Mouse (Mus musculus) CH12.LX (cell line): Measurements from ENCODE around the gene Slc44a4.

Experiments
- CTCF ChIP-seq, 2 experiments: IDR thresholded peaks in 1 of 2; conservative IDR thresholded peaks in 1 of 2; 2 replicates each; pipeline ENCODE4 v1.5.1; 2011 to 2012; ENCODE audit warnings: low read depth in 2 of 2, low read length in 2 of 2, improper control_type of control experiment in 1 of 2, inconsistent platforms in 1 of 2, mild to moderate bottlenecking in 1 of 2, moderate library complexity in 1 of 2
- MAX ChIP-seq: IDR thresholded peaks from 2 replicates; pipeline ENCODE4 v1.6.1; 2011; ENCODE audit warnings: low read length, improper control_type of control experiment
- MXI1 ChIP-seq: IDR thresholded peaks from 2 replicates; pipeline ENCODE4 v1.6.1; 2011; ENCODE audit warnings: mild to moderate bottlenecking, low read depth, low read length, improper control_type of control experiment
- POLR2A ChIP-seq: IDR thresholded peaks from 2 replicates; pipeline ENCODE4 v1.6.1; 2011; ENCODE audit warnings: low read depth, mild to moderate bottlenecking, improper control_type of control experiment, low read length
- SMC3 ChIP-seq: IDR thresholded peaks from 2 replicates; pipeline ENCODE4 v1.6.1; 2011; ENCODE audit warnings: low read depth, low read length, improper control_type of control experiment
- USF1 ChIP-seq: IDR thresholded peaks from 2 replicates; pipeline ENCODE4 v1.6.1; 2014; ENCODE audit warnings: low read depth, mild to moderate bottlenecking, inconsistent platforms, low read length, improper control_type of control experiment
- ZKSCAN1 ChIP-seq: IDR thresholded peaks from 2 replicates; pipeline ENCODE4 v1.6.1; 2012; ENCODE audit warnings: low read depth, inconsistent platforms, low read length, improper control_type of control experiment, borderline replicate concordance

GRCm38 (mm10) chr17:34975581-34976492 lies 61.6 kb downstream of the Slc44a4 start:
- TF ChIP-seq CTCF (conservative IDR thresholded peaks at IDR 0.05 in 1 of 2, IDR thresholded peaks at IDR 0.05 in 1 of 2; ENCODE audit: low read depth in 2 of 2, low read length in 2 of 2), result no peak
- TF ChIP-seq MAX, result no peak
- no peak for TF ChIP-seq ZKSCAN1
- TF ChIP-seq MXI1, result no peak
- TF ChIP-seq SMC3, result no peak
- TF ChIP-seq USF1, result no peak
- TF ChIP-seq POLR2A, result no peak
